Mouse (Mus musculus) layer of hippocampus, postnatal 36 days (tissue): ENCODE data around the gene Kcnj4. TPM values are rescaled to one million over a fixed set of nuclear protein-coding genes. Genes with fewer than 3 reads are reported as not detected.
"Not testable (repeated sequence)": the region's sequence is repeated elsewhere in the genome, so short reads cannot be mapped to it uniquely, and the experiment has no call there.

Experiments
- DNase-seq, 2 experiments: peaks; one replicate each; pipeline ENCODE4 v3.0.0; 2022
- total RNA-seq, 2 experiments: library from RNA; stranded (reverse); gene quantifications; 2 replicates each; pipeline ENCODE4 v1.2.3; 2021

The Kcnj4 gene
- total RNA-seq, 2 experiments from 2014 or later = 69.5 to 75.8 TPM

DNA sequence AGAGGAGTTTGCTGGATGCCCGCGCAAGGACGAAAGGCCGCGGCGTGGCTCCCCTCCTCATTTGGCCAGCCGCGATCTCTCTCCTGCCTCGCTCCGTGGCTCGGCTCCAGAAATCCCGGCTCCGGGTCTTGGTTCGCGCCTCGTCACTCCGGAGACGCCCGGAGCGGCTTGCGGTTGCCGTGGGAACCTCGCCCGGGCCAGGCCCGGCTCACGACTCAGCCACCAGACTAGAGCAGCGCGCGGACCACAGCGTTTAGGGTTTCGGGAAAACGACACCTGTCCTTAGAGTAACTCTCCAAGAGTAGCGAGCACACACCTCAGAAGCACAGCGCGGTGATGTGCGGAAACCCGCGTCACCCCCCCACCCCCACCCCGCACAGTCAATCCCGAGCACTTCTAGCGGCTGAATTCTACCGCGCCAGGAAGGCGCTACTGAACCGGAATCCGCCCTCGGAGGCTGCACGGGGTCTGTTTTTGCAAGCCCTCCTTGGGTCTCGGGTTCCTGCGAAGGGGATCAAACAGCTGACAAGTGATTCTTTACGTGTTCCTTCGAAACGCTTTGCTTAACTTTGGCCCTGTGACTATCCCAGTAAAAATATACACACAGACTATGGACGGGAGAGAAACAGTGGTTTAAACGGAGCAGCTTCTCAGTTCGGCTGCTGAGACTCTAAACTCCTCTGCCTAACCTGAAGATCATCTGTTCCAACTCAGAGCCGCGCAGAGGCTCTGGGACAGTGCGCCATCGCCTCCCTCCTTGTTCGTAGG, 6.7 kb upstream of the Kcnj4 start:
- peak; percentile 82 to 87 for DNase-seq

DNA sequence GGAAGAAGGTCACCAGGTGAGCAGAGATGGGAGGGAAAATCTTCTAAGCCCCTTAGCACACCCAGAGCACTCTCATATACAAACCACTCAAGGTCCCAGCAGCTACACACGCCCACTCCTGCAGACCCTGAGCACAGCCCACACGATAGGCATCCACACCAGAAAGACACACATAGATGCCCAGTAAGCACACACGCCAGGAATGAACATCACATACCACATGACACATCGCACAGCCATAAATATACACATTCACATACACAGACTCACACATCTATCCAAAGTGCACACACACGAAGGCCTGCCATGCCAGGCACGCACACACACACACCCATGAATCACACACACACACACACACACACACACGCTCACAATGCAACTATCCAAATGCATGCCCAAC, 5.4 kb upstream of the Kcnj4 start:
- no peak for DNase-seq

DNA sequence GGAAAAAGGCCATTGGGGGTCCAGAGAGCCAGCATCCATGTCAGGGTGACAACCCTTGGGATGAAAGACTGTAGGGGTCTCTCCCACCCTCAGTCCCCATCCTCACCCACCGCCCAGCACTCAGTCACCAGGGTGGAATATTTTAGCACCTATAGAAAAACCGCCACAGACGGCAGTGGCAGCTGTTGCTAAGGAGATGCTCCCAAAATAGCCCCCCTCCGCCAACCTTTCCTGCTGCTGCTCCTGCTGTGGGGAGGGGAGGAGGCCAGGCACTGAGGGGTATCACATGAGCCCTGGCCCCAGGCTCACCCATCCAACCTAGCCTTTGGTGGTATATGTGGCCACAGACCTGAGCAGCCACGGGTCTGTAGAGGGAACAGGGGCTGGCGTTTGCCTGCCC, 5.0 kb upstream of the Kcnj4 start:
- DNase-seq = no peak

DNA sequence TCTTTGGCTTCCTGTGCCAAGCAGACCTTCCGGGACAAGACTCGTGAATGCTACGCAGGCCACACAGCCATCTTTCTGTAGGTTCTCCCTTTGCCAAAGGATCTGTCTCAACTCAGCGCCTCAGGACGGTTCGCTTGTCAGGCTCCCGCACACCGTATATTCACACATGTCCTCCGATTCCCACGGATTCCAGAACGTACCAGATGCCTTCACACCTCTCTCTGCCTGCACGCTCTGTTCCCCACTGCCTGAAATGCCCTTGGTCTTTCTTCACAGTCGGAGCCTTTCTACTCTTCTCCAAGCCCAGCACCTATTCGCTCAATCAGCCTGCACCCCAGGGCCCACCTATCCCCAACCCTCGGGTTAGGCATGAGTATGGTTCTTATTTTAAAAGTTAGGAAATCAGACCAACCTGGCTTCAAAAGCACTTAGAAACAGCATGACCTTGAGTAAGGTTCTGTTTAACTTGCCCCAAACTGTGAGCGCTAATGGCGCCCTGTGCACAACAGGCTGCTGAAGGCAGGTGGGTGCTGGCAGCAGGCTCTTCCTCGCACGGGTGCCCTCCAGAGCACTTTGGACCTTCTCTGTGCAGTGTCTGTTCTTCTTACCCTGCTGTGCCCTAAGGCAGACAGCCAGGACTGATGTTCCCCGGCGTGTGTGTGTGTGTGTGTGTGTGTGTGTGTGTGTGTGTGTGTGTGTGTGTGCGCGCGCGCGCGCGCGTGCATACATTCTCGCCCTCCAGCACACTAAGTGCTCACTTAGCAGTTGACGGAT, 2.2 kb upstream of the Kcnj4 start:
- DNase-seq = no peak

DNA sequence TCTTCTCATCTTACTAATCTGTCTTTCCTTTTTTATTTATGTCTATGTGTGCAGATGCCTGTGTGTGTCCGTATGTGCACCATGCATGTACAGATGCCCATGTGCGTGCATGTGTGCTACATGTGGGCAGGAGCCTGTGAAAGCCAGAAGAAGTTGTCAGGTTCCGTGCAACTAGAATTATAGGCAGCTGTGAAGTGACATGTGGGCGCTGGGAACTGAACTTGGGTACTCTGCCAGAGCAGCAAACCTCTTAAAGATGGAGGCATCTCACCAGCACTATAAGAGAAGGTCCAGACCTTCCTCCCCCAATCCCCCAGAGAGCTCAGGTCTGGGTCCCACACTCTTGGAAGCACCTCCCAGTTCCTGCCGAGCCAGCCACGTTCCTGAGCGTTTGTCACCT, 1.4 kb upstream of the Kcnj4 start:
- no peak for DNase-seq

DNA sequence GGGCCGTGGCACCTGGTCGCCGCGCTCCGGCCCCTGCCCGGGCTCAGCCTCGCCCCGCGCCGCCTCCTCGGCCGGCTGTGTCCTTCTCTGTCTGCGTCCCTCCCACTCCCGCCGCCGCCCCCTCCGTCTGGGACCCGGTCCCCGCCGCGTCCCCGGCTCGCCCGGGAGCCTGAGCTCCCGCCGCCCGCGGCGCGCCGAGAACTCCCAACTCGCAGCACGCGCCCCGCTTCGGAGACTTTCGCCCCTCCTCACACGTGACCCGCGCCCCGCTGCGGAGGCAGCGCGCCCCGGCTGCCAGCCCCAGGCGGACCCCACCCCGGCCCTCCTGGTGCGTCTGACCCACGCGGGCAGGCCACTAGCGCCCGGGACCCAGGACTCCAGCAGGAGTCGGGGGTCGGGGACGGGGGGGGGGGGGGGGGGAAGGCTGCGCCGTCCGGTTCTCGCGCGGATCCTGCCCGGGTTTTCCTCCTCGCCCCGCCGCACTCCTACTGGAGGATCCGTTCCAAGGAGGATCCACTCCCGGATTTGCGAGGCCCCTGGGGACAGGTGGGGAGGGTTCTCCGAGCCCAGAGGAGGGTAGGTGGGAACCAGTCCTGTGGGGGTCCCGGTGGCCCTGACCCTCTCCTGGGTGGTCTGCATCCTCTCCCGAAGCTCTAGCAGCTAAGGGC, 709 bp upstream of the Kcnj4 start:
- DNase-seq = peak; percentile 71 to 76

DNA sequence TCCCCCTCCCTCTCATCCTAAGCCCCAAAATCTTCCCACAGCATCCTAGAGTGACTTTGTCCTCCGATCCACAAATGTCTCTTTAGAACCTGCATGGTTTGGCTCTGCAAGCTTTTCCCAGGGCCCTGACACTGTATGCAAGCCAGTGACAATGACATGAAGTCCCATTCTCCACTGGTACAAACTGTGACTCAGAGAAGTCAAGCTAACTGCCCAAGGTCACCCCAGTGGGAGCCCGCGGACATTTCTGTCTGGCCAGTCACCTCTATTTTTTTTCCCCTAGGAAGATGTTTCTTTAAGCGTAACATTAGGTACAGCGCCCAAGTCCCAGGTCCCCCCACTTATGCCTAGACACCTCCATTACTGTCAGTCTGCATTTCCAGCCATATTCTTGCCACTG, 1.6 kb downstream of the Kcnj4 start:
- DNase-seq = no peak

DNA sequence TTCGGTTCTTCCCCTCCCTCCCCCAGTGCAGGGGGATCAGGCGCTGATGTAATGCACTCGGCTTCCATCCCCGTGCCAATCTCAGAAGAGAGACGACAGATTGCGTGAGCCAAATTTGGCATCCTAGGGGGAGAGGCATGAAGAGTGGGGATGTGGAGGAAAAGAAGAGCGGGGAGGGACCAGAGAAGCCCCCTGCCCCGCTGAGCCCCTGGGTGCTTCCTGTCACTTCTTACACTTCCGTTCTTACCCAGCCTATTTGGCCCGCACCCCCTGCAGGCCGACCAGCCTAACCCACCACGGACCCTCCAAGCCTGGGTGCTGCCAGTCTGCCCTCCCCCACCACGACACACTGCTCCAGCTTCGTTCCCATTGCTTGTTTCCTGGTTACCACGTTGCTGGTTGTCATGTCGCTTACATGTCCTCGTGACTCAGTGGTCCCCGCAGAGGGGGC, 2.1 kb downstream of the Kcnj4 start:
- peak; percentile 79 to 82 for DNase-seq

DNA sequence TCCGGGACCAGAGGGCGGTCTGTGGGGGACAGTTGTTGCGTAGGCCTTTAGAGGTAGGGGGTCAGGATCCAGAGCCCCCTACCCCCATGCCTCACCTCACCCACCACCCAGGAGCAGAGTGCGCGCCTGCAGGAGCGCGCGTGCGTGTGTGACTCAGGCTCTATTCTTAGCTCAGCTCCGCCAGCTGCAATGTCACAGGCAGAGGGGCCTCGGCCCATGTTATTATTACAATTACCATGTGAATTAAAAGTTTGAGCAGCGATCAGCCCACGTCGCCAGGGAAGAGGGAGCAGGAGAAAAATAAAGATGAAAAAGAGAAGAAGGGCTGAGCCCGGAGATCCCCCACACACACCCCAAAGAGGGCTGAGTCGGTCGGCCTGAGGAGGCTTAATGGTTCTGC, 4.9 kb downstream of the Kcnj4 start:
- DNase-seq = no peak

DNA sequence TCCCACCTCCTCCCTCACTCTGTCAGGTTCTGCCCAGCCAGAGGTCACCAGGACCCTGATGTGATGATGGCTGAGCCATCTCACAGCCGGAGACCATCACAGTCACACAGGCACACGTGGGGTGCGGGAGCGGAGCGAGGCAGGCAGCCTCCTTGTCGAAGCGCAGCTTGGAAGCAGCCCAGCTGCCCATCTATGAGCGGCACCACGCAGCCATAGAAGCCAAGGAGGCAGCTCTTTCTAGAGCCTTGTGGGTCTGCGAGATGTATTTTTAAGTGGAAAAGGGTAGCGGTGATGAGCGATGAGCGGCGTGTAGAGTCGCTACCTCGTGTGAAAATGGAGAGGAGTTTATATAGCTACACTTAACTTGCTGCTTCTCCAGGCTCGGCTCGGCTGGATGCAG, 11.5 kb downstream of the Kcnj4 start:
- no peak for DNase-seq

DNA sequence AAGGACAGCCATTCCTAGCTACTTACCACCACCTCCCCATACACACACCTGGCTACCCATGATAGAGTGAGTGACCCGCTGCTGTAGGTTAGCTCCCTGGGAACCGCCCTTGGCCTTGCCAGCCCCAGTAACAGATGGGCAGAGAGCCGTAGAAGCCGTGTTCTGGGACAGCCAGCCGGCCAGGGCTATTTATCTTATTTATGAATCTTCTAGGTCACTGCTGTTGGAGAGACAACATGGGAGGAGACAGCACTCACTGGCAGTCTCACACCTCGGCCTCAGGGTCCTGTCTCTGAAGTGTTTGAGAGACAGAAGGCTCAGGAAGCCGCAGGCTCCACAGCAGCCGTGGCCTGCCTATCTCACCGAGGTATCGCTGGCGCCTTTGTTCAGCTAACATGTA, 15.6 kb downstream of the Kcnj4 start:
- no peak for DNase-seq

DNA sequence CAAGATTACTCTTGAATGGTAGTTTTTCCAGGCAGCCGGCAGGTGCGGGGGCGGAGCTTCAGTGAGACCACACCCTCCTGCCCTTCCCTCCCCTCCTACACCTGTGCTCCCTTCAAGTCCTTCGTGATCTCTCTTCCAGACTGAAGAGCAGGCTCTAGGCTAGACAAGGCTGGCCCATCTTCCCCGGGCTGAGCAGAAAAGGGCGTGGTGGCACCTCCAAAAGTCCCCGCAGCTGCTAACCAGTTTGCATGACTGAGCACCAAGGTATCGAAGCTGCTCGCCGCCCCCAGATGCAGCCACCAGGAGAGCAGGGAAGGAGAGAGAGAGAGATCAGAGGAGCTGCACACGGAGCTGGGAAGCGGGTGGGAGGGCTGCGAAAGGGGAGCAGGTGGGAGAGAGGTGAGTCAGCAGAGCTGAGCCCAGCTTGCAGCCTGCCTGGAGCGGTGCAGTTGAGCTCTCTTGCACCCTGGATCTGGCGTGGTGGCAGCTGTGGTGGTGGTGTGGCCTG, 23.8 kb downstream of the Kcnj4 start:
- DNase-seq = no peak

DNA sequence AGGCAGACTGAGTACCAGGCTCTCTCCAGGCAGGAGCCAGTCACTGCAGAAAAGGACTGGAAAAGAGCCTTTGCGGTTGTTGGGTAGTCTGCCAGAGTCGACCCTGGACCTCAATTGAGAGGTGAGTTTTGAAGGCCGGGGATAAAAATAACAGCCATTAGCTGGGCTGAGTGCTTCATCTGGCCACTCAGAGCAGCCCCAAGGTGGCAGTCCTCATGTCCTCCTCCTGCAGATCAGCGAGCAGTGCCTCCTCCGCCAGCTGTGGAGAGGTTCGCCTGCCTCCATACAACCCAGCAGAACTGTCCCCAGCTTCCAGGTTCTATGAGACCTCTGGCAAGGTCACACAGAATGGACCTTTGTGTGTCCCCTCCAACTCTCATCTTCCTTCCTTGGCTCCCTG, 27.8 kb downstream of the Kcnj4 start:
- DNase-seq = no peak

DNA sequence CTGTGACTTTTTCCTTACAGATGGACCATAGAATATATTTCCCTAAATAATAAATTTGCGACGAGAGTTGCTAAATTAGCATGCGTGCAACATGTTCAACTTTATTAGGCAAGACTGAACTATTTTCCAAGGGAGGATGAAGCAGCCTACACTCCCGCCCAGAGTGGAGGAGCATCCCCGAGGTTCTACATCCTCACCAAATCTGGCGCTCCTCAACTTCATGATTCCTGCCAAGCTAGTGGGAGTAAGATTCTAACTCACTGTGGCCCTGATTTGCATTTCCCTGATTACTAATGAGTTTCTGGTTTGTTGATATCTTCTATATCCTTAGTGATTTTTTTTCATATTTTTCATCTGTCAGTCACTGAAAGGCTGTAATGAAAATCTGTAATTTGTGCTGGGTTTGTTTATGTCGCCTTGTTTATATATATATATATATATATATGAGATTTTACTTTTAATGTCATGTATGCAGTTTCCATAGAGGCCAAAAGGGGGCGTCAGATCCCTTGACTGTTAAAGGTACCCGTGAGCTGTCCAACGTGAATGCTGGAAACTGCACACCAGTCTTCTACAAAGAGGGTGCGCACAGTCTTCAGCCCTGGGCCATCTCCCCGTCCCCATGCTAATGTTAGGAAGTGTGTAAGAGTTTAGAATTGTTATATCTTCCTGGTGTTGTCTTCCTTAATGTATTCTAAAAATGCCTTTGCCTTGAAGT, 31.2 kb downstream of the Kcnj4 start:
- DNase-seq = peak in 1 of 2 experiments; percentile 41

DNA sequence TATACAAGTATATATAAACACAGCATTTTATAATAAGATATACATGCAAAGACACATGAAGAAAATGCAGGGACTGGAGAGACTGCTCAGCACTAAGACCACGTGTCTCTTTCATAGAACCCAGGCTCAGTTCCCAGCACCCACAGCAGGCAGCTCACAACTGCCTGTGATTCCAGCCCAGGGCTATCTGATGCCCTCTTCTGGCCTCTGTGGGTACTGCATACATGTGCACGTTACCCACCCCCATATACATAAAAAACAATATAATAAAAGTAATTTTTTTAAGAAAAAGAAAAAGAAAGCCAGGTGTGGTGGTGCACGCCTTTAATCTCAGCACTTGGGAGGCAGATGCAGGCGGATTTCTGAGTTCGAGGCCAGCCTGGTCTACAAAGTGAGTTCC, 32.0 kb downstream of the Kcnj4 start:
- no peak for DNase-seq

DNA sequence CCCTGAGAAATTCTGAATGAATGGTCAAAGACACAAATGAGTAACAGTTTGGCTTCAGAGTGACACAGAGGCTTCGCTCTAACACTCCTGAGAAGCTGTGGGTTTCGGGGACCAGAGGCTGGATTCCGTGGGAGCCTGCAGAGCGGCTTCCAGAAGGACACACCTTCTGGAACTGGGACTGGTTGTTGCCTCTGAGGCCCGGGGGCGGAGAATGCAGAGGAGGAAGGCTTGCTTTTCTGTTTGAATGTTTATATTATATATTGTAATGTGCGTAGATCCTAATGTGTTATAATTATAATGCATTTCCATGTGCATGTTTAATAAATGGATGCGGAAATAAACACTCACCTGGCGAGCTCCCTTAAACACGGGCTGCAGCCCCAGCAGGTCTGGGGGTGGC, 33.9 kb downstream of the Kcnj4 start:
- no peak for DNase-seq

DNA sequence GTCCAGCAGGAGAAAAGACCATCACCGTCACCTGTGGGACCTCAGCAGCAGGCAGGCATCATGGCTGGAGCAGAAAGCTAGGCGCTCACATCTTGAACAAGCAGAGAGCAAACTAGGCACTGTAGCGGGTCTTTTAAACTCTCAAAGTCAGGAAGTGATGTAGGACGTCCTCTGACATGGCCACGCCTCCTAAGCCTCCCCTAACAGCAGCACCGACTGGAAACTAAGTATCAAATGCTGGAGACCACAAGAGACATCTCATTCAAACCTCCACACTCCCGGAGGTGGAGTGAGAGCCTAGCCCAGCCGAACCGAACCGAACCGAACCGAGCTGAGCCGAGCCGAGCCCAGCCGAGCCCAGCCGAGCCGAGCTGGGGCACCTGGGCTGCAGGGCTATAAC, 34.5 kb downstream of the Kcnj4 start:
- no peak for DNase-seq

DNA sequence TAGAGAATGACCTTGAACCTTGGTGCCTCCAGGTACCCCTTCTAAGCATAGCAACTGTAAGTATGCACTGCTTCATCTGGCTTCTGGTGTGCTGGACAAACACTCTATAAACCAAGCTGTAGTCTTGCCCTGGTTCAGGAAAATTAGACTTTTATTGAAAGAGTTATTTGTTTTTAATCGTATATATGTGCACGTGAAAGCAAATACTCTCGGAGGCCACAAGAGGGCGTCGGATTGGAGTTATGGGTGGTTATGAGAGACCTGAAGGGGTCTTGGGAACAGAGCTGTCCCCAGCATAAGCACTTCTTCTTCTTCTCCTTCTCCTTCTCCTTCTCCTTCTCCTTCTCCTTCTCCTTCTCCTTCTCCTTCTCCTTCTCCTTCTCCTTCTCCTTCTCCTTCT, 35.5 kb downstream of the Kcnj4 start:
- DNase-seq = no peak

DNA sequence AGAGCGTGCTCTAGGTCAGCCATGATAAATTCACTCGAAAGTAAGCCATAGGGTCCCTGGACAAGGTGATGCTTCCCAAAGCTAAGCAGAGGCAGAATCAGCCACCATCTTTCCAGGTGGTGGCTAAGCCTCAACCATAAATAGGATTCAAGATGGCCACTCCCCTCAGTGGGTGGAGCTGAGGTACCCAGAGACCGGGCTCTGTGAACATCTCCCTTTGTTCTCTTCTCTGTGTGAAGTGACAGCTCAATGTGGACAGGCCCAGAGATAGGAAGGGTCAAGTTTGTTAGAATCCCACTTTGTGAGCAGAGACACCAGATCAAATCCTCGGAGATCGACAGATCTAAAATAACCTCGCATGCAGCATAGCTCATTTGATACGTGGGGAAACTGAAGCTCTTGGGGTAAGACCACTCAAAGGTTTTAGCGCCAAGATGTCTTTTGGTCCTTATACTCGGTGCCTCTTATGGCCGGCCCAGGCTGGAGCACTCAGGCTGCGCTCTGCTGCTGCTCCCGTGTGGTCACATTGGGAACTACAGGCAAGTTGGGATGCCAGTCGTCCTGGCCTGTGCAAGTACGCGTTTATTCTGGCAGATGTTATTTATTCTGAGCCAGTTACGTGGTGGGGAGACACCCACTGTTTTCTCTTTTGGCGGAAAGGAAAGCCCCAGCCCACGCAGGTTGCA, 38.3 kb downstream of the Kcnj4 start:
- peak; percentile 83 to 84 for DNase-seq

DNA sequence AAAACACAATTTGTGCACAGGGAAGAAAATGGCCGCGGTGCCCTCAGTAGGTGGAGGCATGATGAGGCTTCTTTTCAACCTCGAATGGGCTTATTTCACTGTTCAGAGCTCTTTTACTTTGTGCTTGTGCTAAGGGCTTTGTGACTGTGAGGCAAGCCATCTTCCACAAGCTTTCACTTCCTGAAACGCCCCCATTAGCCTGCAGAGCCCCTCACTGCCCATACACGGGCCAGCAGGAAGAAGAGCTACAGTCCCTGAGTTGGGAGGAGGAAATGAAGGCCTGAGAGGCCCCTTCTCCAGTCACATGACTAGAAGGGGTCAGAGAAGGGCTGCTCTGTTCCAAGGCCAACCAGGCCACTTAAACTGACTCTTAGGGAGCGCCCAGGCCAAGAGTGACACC, 48.5 kb downstream of the Kcnj4 start:
- no peak for DNase-seq

DNA sequence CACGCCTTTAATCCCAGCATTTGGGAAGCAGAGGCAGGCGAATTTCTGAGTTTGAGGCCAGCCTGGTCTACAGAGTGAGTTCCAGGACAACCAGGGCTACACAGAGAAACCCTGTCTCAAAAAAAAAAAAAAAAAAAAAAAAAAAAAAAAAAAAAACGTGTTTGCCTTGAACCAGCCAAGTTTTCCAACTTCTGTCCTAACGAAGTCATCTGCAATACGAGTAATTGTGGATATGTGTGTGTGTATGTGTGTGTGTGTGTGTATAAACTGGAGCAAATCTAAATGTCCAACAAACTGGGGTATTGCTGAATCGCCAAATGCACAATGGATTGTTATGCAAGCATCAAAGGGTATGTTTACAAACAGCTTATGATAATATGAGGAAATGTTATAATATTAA, 48.9 kb downstream of the Kcnj4 start:
- not testable (repeated sequence) for DNase-seq
